Mouse (Mus musculus): ENCODE results near the gene Slamf9. TPM values are rescaled to one million over a fixed set of nuclear protein-coding genes. Genes with fewer than 3 reads are reported as not detected.

The Slamf9 gene
- total and polyA plus RNA-seq, 3 experiments = not detected

DNA sequence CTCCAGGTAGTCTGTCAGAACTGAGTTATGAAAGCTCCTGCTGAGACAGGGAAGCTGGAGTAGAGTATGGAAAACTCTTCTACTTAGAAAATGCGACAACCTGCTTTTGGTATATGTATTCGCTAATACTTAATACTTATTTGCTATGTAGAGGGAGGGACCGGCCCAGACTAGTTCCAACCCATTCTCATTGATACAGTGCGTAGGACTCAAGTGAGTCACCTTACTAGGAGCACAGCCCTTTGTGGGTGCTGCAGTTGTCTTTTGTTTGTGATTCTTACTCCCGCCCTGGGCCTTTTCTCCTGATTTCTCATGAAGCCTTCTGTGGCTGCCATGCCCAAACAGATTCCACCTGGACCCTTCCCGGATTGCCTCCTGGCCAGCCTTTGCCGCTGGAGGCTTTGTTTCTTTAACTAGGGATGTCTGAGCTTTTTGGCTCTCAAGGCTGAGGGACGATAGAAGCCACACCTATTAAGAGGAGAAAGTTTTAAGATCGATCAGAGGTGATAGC is 33.2 kb upstream of the Slamf9 start:
- no peaks in the 10 kb centered on the region for H3K9me3 ChIP-seq (replicated peaks)
- H3K4me1 ChIP-seq (ENCODE audit: insufficient read depth, low read depth, low read length) = no peaks in the 10 kb centered on the region
- no peak for DNase-seq (ENCODE audit: low spot score)
- ATAC-seq (ENCODE audit: extremely low read depth, insufficient number of reproducible peaks, low FRiP score, poor library complexity, severe bottlenecking) = no peak
- TF ChIP-seq POLR2AphosphoS5 (IDR thresholded peaks at IDR 0.05; ENCODE audit: insufficient replicate concordance, low read depth, low read length) (no peak), GATA2 (IDR thresholded peaks at IDR 0.05; ENCODE audit: borderline replicate concordance, low read depth, low read length) (no peak), GATA1 (IDR thresholded peaks at IDR 0.05; ENCODE audit: borderline replicate concordance, low read length) (no peak), TAL1 (conservative IDR thresholded peaks at IDR 0.05; ENCODE audit: low read depth, low read length) (no peak), CTCF (IDR thresholded peaks at IDR 0.05; ENCODE audit: low read depth, low read length) (no peak)
- H3K36me3 ChIP-seq (replicated peaks) = no peaks in the 10 kb centered on the region
- H3K27me3 ChIP-seq (ENCODE audit: insufficient read depth, low read length) = 0 out of 2 replicates have a peak, but pooled peaks cover 3% of the 10 kb centered on the region
- no peak overlapping the region for H3K4me3 ChIP-seq (ENCODE audit: low read depth, low read length)

DNA sequence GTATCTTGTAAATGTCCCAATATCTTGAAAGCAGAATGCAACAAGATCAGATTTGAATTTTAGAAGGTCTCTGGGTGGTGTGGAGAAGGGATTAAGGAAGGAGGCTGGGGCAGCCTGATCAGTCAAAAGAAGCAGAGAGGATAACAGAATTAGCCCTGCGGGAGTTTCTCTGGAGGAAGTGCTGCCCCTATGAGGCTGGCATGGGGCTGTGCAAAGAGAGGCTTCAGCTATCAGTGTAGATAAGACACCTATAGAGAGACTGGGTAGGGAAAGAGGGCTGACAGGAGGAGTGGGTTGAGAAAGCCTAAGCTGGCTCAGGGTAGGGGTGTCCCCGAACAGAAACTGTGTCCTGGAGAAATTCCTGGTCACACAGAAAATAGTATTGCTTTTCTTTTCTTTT is 24.9 kb upstream of the Slamf9 start:
- ATAC-seq (ENCODE audit: extremely low read depth, insufficient number of reproducible peaks, low FRiP score, poor library complexity, severe bottlenecking) (no peak), DNase-seq (ENCODE audit: low spot score) (no peak)
- Histone ChIP-seq H3K9me3 (replicated peaks) (no peaks in the 10 kb centered on the region), H3K36me3 (replicated peaks) (no peaks in the 10 kb centered on the region), H3K4me3 (ENCODE audit: low read depth, low read length) (no peak overlapping the region), H3K27me3 (ENCODE audit: insufficient read depth, low read length) (no peaks in the 10 kb centered on the region), H3K4me1 (ENCODE audit: insufficient read depth, low read depth, low read length) (no peaks in the 10 kb centered on the region)
- TF ChIP-seq CTCF (IDR thresholded peaks at IDR 0.05; ENCODE audit: low read depth, low read length) (no peak), POLR2AphosphoS5 (IDR thresholded peaks at IDR 0.05; ENCODE audit: insufficient replicate concordance, low read depth, low read length) (no peak), GATA2 (IDR thresholded peaks at IDR 0.05; ENCODE audit: borderline replicate concordance, low read depth, low read length) (no peak), TAL1 (conservative IDR thresholded peaks at IDR 0.05; ENCODE audit: low read depth, low read length) (no peak), GATA1 (IDR thresholded peaks at IDR 0.05; ENCODE audit: borderline replicate concordance, low read length) (no peak)

DNA sequence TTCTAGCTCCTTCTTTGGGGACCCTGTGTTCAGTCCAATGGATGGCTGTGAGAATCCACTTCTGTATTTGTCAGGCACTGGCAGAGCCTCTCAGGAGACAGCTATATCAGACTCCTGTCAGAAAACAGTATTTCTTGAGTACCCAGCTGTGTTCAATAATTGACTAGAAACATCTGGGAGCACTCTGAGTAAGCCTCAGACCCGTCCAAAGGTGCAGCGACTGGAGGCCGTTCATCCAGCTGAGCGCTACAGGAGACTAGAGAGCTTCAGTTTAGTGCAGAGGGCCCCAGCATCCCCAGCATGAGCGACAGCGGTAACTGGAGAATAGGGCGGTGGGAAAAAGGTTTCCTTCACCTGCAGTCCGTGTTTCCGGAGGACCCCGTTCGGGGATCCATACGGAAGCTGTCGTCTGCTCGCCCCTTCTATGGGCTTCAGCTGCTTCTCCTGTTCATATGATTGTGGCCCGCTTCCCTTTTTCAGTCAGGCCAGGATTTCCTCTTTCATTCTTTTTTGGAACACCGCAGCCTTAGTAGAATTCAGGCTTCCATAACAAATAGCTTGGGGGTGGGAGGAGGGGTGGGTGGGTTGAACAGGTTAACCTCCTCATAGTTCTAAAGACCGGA is 24.2 kb upstream of the Slamf9 start:
- Histone ChIP-seq H3K4me3 (ENCODE audit: low read depth, low read length) (no peak overlapping the region), H3K4me1 (ENCODE audit: insufficient read depth, low read depth, low read length) (no peaks in the 10 kb centered on the region), H3K9me3 (replicated peaks) (no peaks in the 10 kb centered on the region), H3K36me3 (replicated peaks) (no peaks in the 10 kb centered on the region), H3K27me3 (ENCODE audit: insufficient read depth, low read length) (no peaks in the 10 kb centered on the region)
- DNase-seq (ENCODE audit: low spot score) (no peak), ATAC-seq (ENCODE audit: extremely low read depth, insufficient number of reproducible peaks, low FRiP score, poor library complexity, severe bottlenecking) (no peak)
- no peak for TF ChIP-seq GATA2 (IDR thresholded peaks at IDR 0.05; ENCODE audit: borderline replicate concordance, low read depth, low read length)
- TF ChIP-seq CTCF (IDR thresholded peaks at IDR 0.05; ENCODE audit: low read depth, low read length) = no peak
- no peak for TF ChIP-seq POLR2AphosphoS5 (IDR thresholded peaks at IDR 0.05; ENCODE audit: insufficient replicate concordance, low read depth, low read length)
- no peak for TF ChIP-seq GATA1 (IDR thresholded peaks at IDR 0.05; ENCODE audit: borderline replicate concordance, low read length)
- no peak for TF ChIP-seq TAL1 (conservative IDR thresholded peaks at IDR 0.05; ENCODE audit: low read depth, low read length)

DNA sequence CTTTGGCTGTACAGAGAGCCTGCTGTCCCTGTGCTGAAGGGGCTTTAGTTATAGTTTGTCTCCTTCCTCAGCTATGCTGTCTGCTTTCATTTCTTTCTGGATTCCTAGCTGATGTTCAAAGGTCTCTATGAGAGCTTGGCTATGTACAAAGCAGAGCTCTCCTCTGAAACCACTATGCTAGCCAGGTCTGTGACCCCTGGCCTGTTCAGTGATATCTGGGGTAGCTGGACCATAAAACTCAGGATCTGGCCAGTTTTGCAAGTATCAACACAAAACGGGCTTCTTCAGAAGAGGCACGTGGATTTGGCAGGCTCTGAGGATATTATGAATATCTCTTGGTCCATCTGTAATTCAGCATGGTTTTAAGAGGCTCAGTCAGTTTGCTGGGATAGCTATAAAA is 22.2 kb upstream of the Slamf9 start:
- TF ChIP-seq CTCF (IDR thresholded peaks at IDR 0.05; ENCODE audit: low read depth, low read length) (no peak), GATA2 (IDR thresholded peaks at IDR 0.05; ENCODE audit: borderline replicate concordance, low read depth, low read length) (no peak), TAL1 (conservative IDR thresholded peaks at IDR 0.05; ENCODE audit: low read depth, low read length) (no peak), POLR2AphosphoS5 (IDR thresholded peaks at IDR 0.05; ENCODE audit: insufficient replicate concordance, low read depth, low read length) (no peak), GATA1 (IDR thresholded peaks at IDR 0.05; ENCODE audit: borderline replicate concordance, low read length) (no peak)
- no peak for ATAC-seq (ENCODE audit: extremely low read depth, insufficient number of reproducible peaks, low FRiP score, poor library complexity, severe bottlenecking)
- DNase-seq (ENCODE audit: low spot score) = no peak
- Histone ChIP-seq H3K27me3 (ENCODE audit: insufficient read depth, low read length) (no peaks in the 10 kb centered on the region), H3K4me1 (ENCODE audit: insufficient read depth, low read depth, low read length) (no peaks in the 10 kb centered on the region), H3K36me3 (replicated peaks) (no peaks in the 10 kb centered on the region), H3K9me3 (replicated peaks) (no peaks in the 10 kb centered on the region), H3K4me3 (ENCODE audit: low read depth, low read length) (no peak overlapping the region)

DNA sequence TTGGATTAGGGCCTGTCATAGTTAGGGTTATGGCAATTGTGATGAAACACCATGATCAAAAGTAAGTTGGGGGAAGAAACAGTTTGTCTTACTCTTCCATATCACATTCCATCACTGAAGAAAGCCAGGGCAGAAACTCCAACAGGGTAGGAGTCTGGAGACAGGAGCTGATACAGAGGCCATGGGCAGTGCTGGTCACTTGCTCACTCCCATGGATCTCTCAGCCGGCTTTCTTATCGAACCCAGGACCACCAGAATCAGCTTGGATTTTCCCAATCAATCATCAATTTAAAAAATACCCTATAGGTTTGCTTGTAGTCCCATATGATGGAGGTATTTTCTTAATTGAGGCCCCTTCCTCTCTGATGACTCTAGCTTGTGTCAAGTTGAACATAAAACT is 21.3 kb upstream of the Slamf9 start:
- Histone ChIP-seq H3K4me1 (ENCODE audit: insufficient read depth, low read depth, low read length) (no peaks in the 10 kb centered on the region), H3K36me3 (replicated peaks) (no peaks in the 10 kb centered on the region), H3K27me3 (ENCODE audit: insufficient read depth, low read length) (no peaks in the 10 kb centered on the region), H3K9me3 (replicated peaks) (no peaks in the 10 kb centered on the region), H3K4me3 (ENCODE audit: low read depth, low read length) (no peak overlapping the region)
- DNase-seq (ENCODE audit: low spot score) (no peak), ATAC-seq (ENCODE audit: extremely low read depth, insufficient number of reproducible peaks, low FRiP score, poor library complexity, severe bottlenecking) (no peak)
- TF ChIP-seq POLR2AphosphoS5 (IDR thresholded peaks at IDR 0.05; ENCODE audit: insufficient replicate concordance, low read depth, low read length) = no peak
- TF ChIP-seq CTCF (IDR thresholded peaks at IDR 0.05; ENCODE audit: low read depth, low read length) = no peak
- no peak for TF ChIP-seq GATA1 (IDR thresholded peaks at IDR 0.05; ENCODE audit: borderline replicate concordance, low read length)
- no peak for TF ChIP-seq GATA2 (IDR thresholded peaks at IDR 0.05; ENCODE audit: borderline replicate concordance, low read depth, low read length)

DNA sequence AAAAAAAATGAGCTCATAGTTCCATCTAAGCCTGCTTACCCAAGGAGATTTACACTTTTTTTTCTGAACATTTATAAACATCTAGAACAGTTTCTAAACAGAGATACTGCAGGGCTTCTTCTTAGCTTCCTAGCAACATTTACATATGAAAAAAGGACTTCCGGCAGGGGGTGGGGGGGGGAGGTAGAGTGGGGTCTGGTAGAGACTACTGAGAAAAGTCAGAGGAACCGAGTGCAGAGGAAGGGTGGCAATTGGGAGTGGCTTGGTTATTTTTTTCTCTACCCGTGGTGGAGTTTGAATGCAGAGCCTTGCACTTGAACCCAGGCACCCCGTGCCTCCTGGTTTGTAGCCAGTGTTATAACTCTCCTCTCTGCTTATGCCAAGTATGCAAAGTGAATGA is 19.7 kb upstream of the Slamf9 start:
- Histone ChIP-seq H3K36me3 (replicated peaks) (no peaks in the 10 kb centered on the region), H3K27me3 (ENCODE audit: insufficient read depth, low read length) (no peaks in the 10 kb centered on the region), H3K9me3 (replicated peaks) (no peaks in the 10 kb centered on the region), H3K4me1 (ENCODE audit: insufficient read depth, low read depth, low read length) (no peaks in the 10 kb centered on the region), H3K4me3 (ENCODE audit: low read depth, low read length) (no peak overlapping the region)
- TF ChIP-seq POLR2AphosphoS5 (IDR thresholded peaks at IDR 0.05; ENCODE audit: insufficient replicate concordance, low read depth, low read length) = no peak
- no peak for TF ChIP-seq GATA2 (IDR thresholded peaks at IDR 0.05; ENCODE audit: borderline replicate concordance, low read depth, low read length)
- TF ChIP-seq CTCF (IDR thresholded peaks at IDR 0.05; ENCODE audit: low read depth, low read length) = no peak
- ATAC-seq (ENCODE audit: extremely low read depth, insufficient number of reproducible peaks, low FRiP score, poor library complexity, severe bottlenecking) = no peak
- DNase-seq (ENCODE audit: low spot score) = no peak

Measured in G1E (cell line).